Mouse (Mus musculus) MEL (cell line): ENCODE results near the gene C2cd4a. TPM values are rescaled to one million over a fixed set of nuclear protein-coding genes. Genes with fewer than 3 reads are reported as not detected.

Source experiments
- DNase-seq: peaks from one replicate; pipeline ENCODE4 v3.0.0; 2011; ENCODE audit warnings: low read depth, low spot score
- H3K27ac ChIP-seq: 2 replicates; pipeline ENCODE4 v1.5.1; 2012; ENCODE audit warnings: low read depth, mild to moderate bottlenecking, control low read depth, low read length, moderate library complexity; ENCODE audit not compliant: control insufficient read depth
- H3K27me3 ChIP-seq, 2 experiments: fragments of 150-350 bp in 1 of 2; sonication (generic) in 1 of 2; 2 replicates each; pipeline ENCODE4 v1.6.1; 2012; ENCODE audit warnings: low read length in 2 of 2, mild to moderate bottlenecking in 2 of 2, improper control_type of control experiment in 1 of 2, moderate library complexity in 1 of 2; ENCODE audit not compliant: insufficient read depth in 2 of 2, control insufficient read depth in 1 of 2
- H3K36me3 ChIP-seq, 2 experiments: 2 replicates each; pipeline ENCODE4 v1.6.1; 2012 to 2014; ENCODE audit warnings: low read length in 2 of 2, improper control_type of control experiment in 1 of 2, inconsistent platforms in 1 of 2, mild to moderate bottlenecking in 1 of 2; ENCODE audit not compliant: insufficient read depth in 2 of 2, control insufficient read depth in 1 of 2
- H3K4me1 ChIP-seq, 2 experiments: fragments of 150-350 bp in 1 of 2; sonication (generic) in 1 of 2; 2 replicates each; pipeline ENCODE4 v1.6.1; 2012; ENCODE audit warnings: low read length in 2 of 2, improper control_type of control experiment in 1 of 2, mild to moderate bottlenecking in 1 of 2; ENCODE audit not compliant: insufficient read depth in 2 of 2, control insufficient read depth in 1 of 2
- H3K4me3 ChIP-seq, 2 experiments: fragments of 150-350 bp in 1 of 2; sonication (generic) in 1 of 2; 2 replicates each; pipeline ENCODE4 v1.5.1; 2012; ENCODE audit warnings: low read depth in 2 of 2, low read length in 2 of 2, mild to moderate bottlenecking in 2 of 2, moderate library complexity in 2 of 2, control low read depth in 1 of 2, improper control_type of control experiment in 1 of 2; ENCODE audit not compliant: control insufficient read depth in 1 of 2, insufficient read depth in 1 of 2
- H3K79me2 ChIP-seq: 2 replicates; pipeline ENCODE4 v1.6.1; 2012; ENCODE audit warnings: mild to moderate bottlenecking, low read length, moderate library complexity; ENCODE audit not compliant: control insufficient read depth, poor library complexity, insufficient read depth
- H3K9ac ChIP-seq: 2 replicates; pipeline ENCODE4 v1.6.1; 2012; ENCODE audit warnings: low read depth, mild to moderate bottlenecking, control low read depth, low read length, moderate library complexity; ENCODE audit not compliant: control insufficient read depth, poor library complexity, severe bottlenecking
- H3K9me3 ChIP-seq: fragments of 150-350 bp; sonication (generic); replicated peaks from 2 replicates; pipeline ENCODE4 v1.6.1; 2012; ENCODE audit warnings: mild to moderate bottlenecking, low read length, improper control_type of control experiment, moderate library complexity; ENCODE audit not compliant: insufficient read depth
- CHD2 ChIP-seq: IDR thresholded peaks from 2 replicates; pipeline ENCODE4 v1.6.1; 2011; ENCODE audit warnings: low read length, improper control_type of control experiment
- CTCF ChIP-seq, 3 experiments: IDR thresholded peaks in 2 of 3; conservative IDR thresholded peaks in 1 of 3; 2 replicates each; pipeline ENCODE4 v1.5.1; 2011 to 2012; ENCODE audit warnings: low read length in 3 of 3, low read depth in 2 of 3, mild to moderate bottlenecking in 2 of 3, improper control_type of control experiment in 1 of 3, inconsistent platforms in 1 of 3, mixed read lengths in 1 of 3, moderate library complexity in 1 of 3; ENCODE audit not compliant: control insufficient read depth in 1 of 3, insufficient read depth in 1 of 3, poor library complexity in 1 of 3, severe bottlenecking in 1 of 3
- E2F4 ChIP-seq: IDR thresholded peaks from 2 replicates; pipeline ENCODE4 v1.6.1; 2011; ENCODE audit warnings: low read depth, low read length, improper control_type of control experiment, borderline replicate concordance
- GABPA ChIP-seq: IDR thresholded peaks from 2 replicates; pipeline ENCODE4 v1.6.1; 2012; ENCODE audit warnings: low read depth, mild to moderate bottlenecking, inconsistent platforms, low read length, improper control_type of control experiment, moderate library complexity
- JUND ChIP-seq: IDR thresholded peaks from 2 replicates; pipeline ENCODE4 v1.6.1; 2011; ENCODE audit warnings: low read depth, mild to moderate bottlenecking, improper control_type of control experiment, low read length
- MAFK ChIP-seq: IDR thresholded peaks from 2 replicates; pipeline ENCODE4 v1.6.1; 2011; ENCODE audit warnings: low read depth, mild to moderate bottlenecking, low read length, improper control_type of control experiment, borderline replicate concordance
- MAZ ChIP-seq: IDR thresholded peaks from 2 replicates; pipeline ENCODE4 v1.6.1; 2012; ENCODE audit warnings: low read depth, mild to moderate bottlenecking, inconsistent platforms, low read length, improper control_type of control experiment
- MEF2A ChIP-seq: IDR thresholded peaks from 2 replicates; pipeline ENCODE4 v1.6.1; 2014; ENCODE audit warnings: low read depth, mild to moderate bottlenecking, inconsistent platforms, low read length, improper control_type of control experiment; ENCODE audit not compliant: poor library complexity, insufficient replicate concordance, severe bottlenecking; ENCODE audit errors: extremely low read depth
- MXI1 ChIP-seq: IDR thresholded peaks from 2 replicates; pipeline ENCODE4 v1.6.1; 2011; ENCODE audit warnings: mild to moderate bottlenecking, low read depth, low read length, improper control_type of control experiment
- MYB ChIP-seq: IDR thresholded peaks from 2 replicates; pipeline ENCODE4 v1.6.1; 2011; ENCODE audit warnings: mild to moderate bottlenecking, low read depth, low read length, improper control_type of control experiment
- NELFE ChIP-seq: IDR thresholded peaks from 2 replicates; pipeline ENCODE4 v1.6.1; 2011; ENCODE audit warnings: low read depth, low read length, improper control_type of control experiment
- POLR2AphosphoS2 ChIP-seq: IDR thresholded peaks from 2 replicates; pipeline ENCODE4 v1.6.1; 2011; ENCODE audit warnings: low read length, improper control_type of control experiment
- TAL1 ChIP-seq: IDR thresholded peaks from 2 replicates; pipeline ENCODE4 v1.6.1; 2012; ENCODE audit warnings: mild to moderate bottlenecking, inconsistent platforms, low read length, moderate library complexity, mixed read lengths
- TBP ChIP-seq: IDR thresholded peaks from 2 replicates; pipeline ENCODE4 v1.8.0; 2011; ENCODE audit warnings: low read depth, low read length, improper control_type of control experiment
- TCF12 ChIP-seq: IDR thresholded peaks from 2 replicates; pipeline ENCODE4 v1.6.1; 2014; ENCODE audit warnings: low read depth, mild to moderate bottlenecking, inconsistent platforms, low read length, improper control_type of control experiment, moderate library complexity
- USF1 ChIP-seq: IDR thresholded peaks from 2 replicates; pipeline ENCODE4 v1.6.1; 2014; ENCODE audit warnings: low read depth, mild to moderate bottlenecking, inconsistent platforms, low read length, improper control_type of control experiment, moderate library complexity
- ZC3H11A ChIP-seq: IDR thresholded peaks from 2 replicates; pipeline ENCODE4 v1.6.1; 2012; ENCODE audit warnings: low read depth, mild to moderate bottlenecking, inconsistent platforms, low read length, improper control_type of control experiment
- ZMIZ1 ChIP-seq: IDR thresholded peaks from 2 replicates; pipeline ENCODE4 v1.6.1; 2012; ENCODE audit warnings: low read depth, mild to moderate bottlenecking, inconsistent platforms, low read length, improper control_type of control experiment, moderate library complexity
- polyA plus RNA-seq, 2 experiments: library from polyadenylated mRNA; stranded (reverse) in 1 of 2; unstranded in 1 of 2; fragments of >175 nt in 1 of 2; fragments of >200 nt in 1 of 2; gene quantifications; 2 replicates each; pipeline versions ENCODE4 v1.2.1 to v1.2.4; 2012; ENCODE audit warnings: low replicate concordance in 2 of 2, low read depth in 1 of 2; ENCODE audit not compliant: insufficient read length in 2 of 2, insufficient read depth in 1 of 2, missing spikeins in 1 of 2
- total RNA-seq: library from RNA; depleted of rRNA; stranded (reverse); fragments of 300-350 nt; gene quantifications from 2 replicates; pipeline ENCODE4 v1.2.3, GENCODE M21; 2012

Gene C2cd4a
- total and polyA plus RNA-seq, 3 experiments: not detected

- H3K4me1 ChIP-seq: no peaks in the 10 kb centered on the region
- H3K79me2 ChIP-seq: no peaks in the 10 kb centered on the region
- TF ChIP-seq MYB (no peak), POLR2AphosphoS2 (no peak), MAZ (no peak), CTCF (IDR thresholded peaks at IDR 0.05 in 2 of 3, conservative IDR thresholded peaks at IDR 0.05 in 1 of 3; ENCODE audit: control insufficient read depth in 1 of 3, insufficient read depth in 1 of 3, low read depth in 2 of 3, low read length in 3 of 3, poor library complexity in 1 of 3, severe bottlenecking in 1 of 3) (no peak), E2F4 (no peak), MAFK (no peak), ZC3H11A (no peak), CHD2 (no peak), USF1 (no peak), TCF12 (no peak), TBP (no peak), JUND (no peak)
These were observed 39.7 kb downstream of the C2cd4a start for GRCm38 (mm10) chr9:67792405-67792804.

GRCm38 (mm10) chr9:67787671-67788070 is 44.5 kb downstream of the C2cd4a start:
- DNase-seq: no peak
- Histone ChIP-seq H3K9me3 (no peaks in the 10 kb centered on the region), H3K27ac (no peak overlapping the region), H3K4me1 (no peaks in the 10 kb centered on the region), H3K27me3 (no peaks in the 10 kb centered on the region), H3K36me3 (no peaks in the 10 kb centered on the region), H3K9ac (no peak overlapping the region), H3K4me3 (no peak overlapping the region), H3K79me2 (no peaks in the 10 kb centered on the region)
- TF ChIP-seq MXI1 (no peak), TAL1 (no peak), CTCF (IDR thresholded peaks at IDR 0.05 in 2 of 3, conservative IDR thresholded peaks at IDR 0.05 in 1 of 3; ENCODE audit: control insufficient read depth in 1 of 3, insufficient read depth in 1 of 3, low read depth in 2 of 3, low read length in 3 of 3, poor library complexity in 1 of 3, severe bottlenecking in 1 of 3) (no peak)

More at GRCm38 (mm10) chr9:67792405-67792804, 39.7 kb downstream of the C2cd4a start:
- no peaks in the 10 kb centered on the region for H3K9me3 ChIP-seq
- no peaks in the 10 kb centered on the region; a peak in 2 of 4 replicates for H3K27me3 ChIP-seq
- no peaks in the 10 kb centered on the region for H3K36me3 ChIP-seq
- no peak overlapping the region for H3K9ac ChIP-seq
- no peak overlapping the region for H3K4me3 ChIP-seq
- no peak overlapping the region for H3K27ac ChIP-seq
- DNase-seq: no peak

GRCm38 (mm10) chr9:67786311-67786710 is 45.8 kb downstream of the C2cd4a start:
- H3K4me3 ChIP-seq: no peak overlapping the region
- H3K4me1 ChIP-seq: no peaks in the 10 kb centered on the region

More at GRCm38 (mm10) chr9:67786311-67786710, 45.8 kb downstream of the C2cd4a start:
- Histone ChIP-seq H3K27me3 (no peaks in the 10 kb centered on the region), H3K9me3 (no peaks in the 10 kb centered on the region), H3K36me3 (no peaks in the 10 kb centered on the region), H3K27ac (no peak overlapping the region), H3K79me2 (no peaks in the 10 kb centered on the region), H3K9ac (no peak overlapping the region)
- no peak for DNase-seq
- no peak for TF ChIP-seq MYB
- no peak for TF ChIP-seq MEF2A
- TF ChIP-seq MAFK: no peak
- TF ChIP-seq ZMIZ1: no peak
- TF ChIP-seq NELFE: no peak
- TF ChIP-seq GABPA: no peak
